Mouse (Mus musculus) limb, embryonic 11.5 days (tissue): ENCODE data around the gene Ubl3. TPM values are rescaled to one million over a fixed set of nuclear protein-coding genes. Genes with fewer than 3 reads are reported as not detected.

Source experiments
- ATAC-seq: fragments of 200-750 bp; cut with Nextera tagmentation; 2 replicates; pipeline ENCODE4 v1.8.0; 2017; ENCODE audit warnings: low read depth; ENCODE audit not compliant: insufficient number of reproducible peaks, low FRiP score, low TSS enrichment
- DNase-seq: peaks from one replicate; pipeline ENCODE4 v3.0.0-alpha.2; 2015; ENCODE audit warnings: low spot score
- H3K27ac ChIP-seq: fragments of 300-500 bp; sonication (generic); replicated peaks from 2 replicates; pipeline ENCODE4 v1.5.1; 2014; ENCODE audit warnings: low read depth, mild to moderate bottlenecking, low read length
- H3K27me3 ChIP-seq: fragments of 300-500 bp; sonication (generic); 2 replicates; pipeline ENCODE4 v1.6.1; 2014; ENCODE audit warnings: mild to moderate bottlenecking, low read length, mixed read lengths; ENCODE audit not compliant: control insufficient read depth, insufficient read depth
- H3K36me3 ChIP-seq: fragments of 300-500 bp; sonication (generic); 2 replicates; pipeline ENCODE4 v1.6.1; 2014; ENCODE audit warnings: mild to moderate bottlenecking, low read length, moderate library complexity, mixed read lengths; ENCODE audit not compliant: control insufficient read depth, insufficient read depth
- H3K4me1 ChIP-seq: fragments of 300-500 bp; sonication (generic); 2 replicates; pipeline ENCODE4 v1.6.1; 2014; ENCODE audit warnings: low read length, mixed read lengths; ENCODE audit not compliant: control insufficient read depth, insufficient read depth
- H3K4me2 ChIP-seq: fragments of 300-500 bp; sonication (generic); 2 replicates; pipeline ENCODE4 v1.6.1; 2014; ENCODE audit warnings: low read depth, mild to moderate bottlenecking, moderate library complexity; ENCODE audit not compliant: severe bottlenecking
- H3K4me3 ChIP-seq: fragments of 300-500 bp; sonication (generic); 2 replicates; pipeline ENCODE4 v1.5.1; 2014; ENCODE audit warnings: low read depth, low read length
- H3K9ac ChIP-seq: fragments of 300-500 bp; sonication (generic); 2 replicates; pipeline ENCODE4 v1.6.1; 2014; ENCODE audit warnings: mild to moderate bottlenecking, low read length
- H3K9me3 ChIP-seq: fragments of 300-500 bp; sonication (generic); 2 replicates; pipeline ENCODE4 v1.6.1; 2016; ENCODE audit warnings: low read length; ENCODE audit not compliant: control insufficient read depth
- WGBS: fragments of 180-500 bp; shearing (Covaris S2); extraction: QIAGEN DNeasy Blood & Tissue Kit; methylation state at CpG from one replicate; pipeline ENCODE4 v1.1.7; 2014; 5-methylcytosine and 5-hydroxymethylcytosine counted together
- polyA plus RNA-seq: library from polyadenylated mRNA; unstranded; fragments of >200 nt; fragmentation: Nextera tagmentation; extraction: Ambion mirVana; gene quantifications from 2 replicates; pipeline ENCODE4 v1.2.1, GENCODE M21; 2014

Ubl3 gene
- polyA plus RNA-seq, 1 experiment from 2014 or later, result 50.6 TPM

GRCm38 (mm10) chr5:148534644-148535043 is 17.9 kb downstream of the Ubl3 start:
- Histone ChIP-seq H3K27ac (no peak overlapping the region), H3K27me3 (no peaks in the 10 kb centered on the region), H3K9ac (no peak overlapping the region), H3K9me3 (no peaks in the 10 kb centered on the region), H3K4me3 (no peak overlapping the region), H3K4me2 (no peak overlapping the region), H3K4me1 (no peaks in the 10 kb centered on the region), H3K36me3 (no peaks in the 10 kb centered on the region)
- DNase-seq, result no peak
- WGBS, result 92% methylated on average over 3 of the region's 3 CpGs
- ATAC-seq, result no peak

GRCm38 (mm10) chr5:148533924-148534323 is 18.7 kb downstream of the Ubl3 start:
- H3K4me3 ChIP-seq, result no peak overlapping the region
- H3K27me3 ChIP-seq, result no peaks in the 10 kb centered on the region
- H3K36me3 ChIP-seq, result no peaks in the 10 kb centered on the region
- ATAC-seq, result no peak
- H3K4me1 ChIP-seq, result no peaks in the 10 kb centered on the region
- 97% methylated on average over 2 of the region's 2 CpGs for WGBS
- H3K4me2 ChIP-seq, result no peak overlapping the region
- no peak overlapping the region for H3K9ac ChIP-seq
- H3K27ac ChIP-seq, result no peak overlapping the region
- DNase-seq, result no peak
- H3K9me3 ChIP-seq, result no peaks in the 10 kb centered on the region

- no peak overlapping the region for H3K4me2 ChIP-seq
- 40% methylated on average over 5 of the region's 5 CpGs for WGBS
- H3K9ac ChIP-seq, result no peak overlapping the region
- H3K4me3 ChIP-seq, result no peak overlapping the region
- no peak for DNase-seq
- ATAC-seq, result no peak
- no peaks in the 10 kb centered on the region for H3K9me3 ChIP-seq
- no peaks in the 10 kb centered on the region for H3K27me3 ChIP-seq
- H3K4me1 ChIP-seq, result no peaks in the 10 kb centered on the region
- H3K36me3 ChIP-seq, result no peaks in the 10 kb centered on the region
- no peak overlapping the region for H3K27ac ChIP-seq
Measured at GRCm38 (mm10) chr5:148532201-148532600, 20.4 kb downstream of the Ubl3 start.

- Histone ChIP-seq H3K4me2 (no peak overlapping the region), H3K27ac (no peak overlapping the region), H3K27me3 (no peaks in the 10 kb centered on the region), H3K9me3 (no peaks in the 10 kb centered on the region), H3K36me3 (no peaks in the 10 kb centered on the region), H3K4me1 (no peaks in the 10 kb centered on the region; the same call in 1 of the 2 replicates), H3K9ac (no peak overlapping the region), H3K4me3 (no peak overlapping the region)
- DNase-seq (no peak), ATAC-seq (no peak)
- WGBS, result 28% methylated on average over 6 of the region's 6 CpGs
Measured at GRCm38 (mm10) chr5:148527632-148528031, 25.0 kb downstream of the Ubl3 start.

GRCm38 (mm10) chr5:148526631-148527030 is 26.0 kb downstream of the Ubl3 start:
- H3K4me2 ChIP-seq, result no peak overlapping the region
- no peak overlapping the region for H3K4me3 ChIP-seq
- no peaks in the 10 kb centered on the region; the same call in 1 of the 2 replicates for H3K4me1 ChIP-seq
- H3K9me3 ChIP-seq, result no peaks in the 10 kb centered on the region
- no peak overlapping the region for H3K9ac ChIP-seq
- H3K27me3 ChIP-seq, result no peaks in the 10 kb centered on the region
- H3K36me3 ChIP-seq, result no peaks in the 10 kb centered on the region
- 67% methylated on average over 8 of the region's 8 CpGs for WGBS
- DNase-seq (no peak), ATAC-seq (no peak)
- H3K27ac ChIP-seq, result no peak overlapping the region

DNA sequence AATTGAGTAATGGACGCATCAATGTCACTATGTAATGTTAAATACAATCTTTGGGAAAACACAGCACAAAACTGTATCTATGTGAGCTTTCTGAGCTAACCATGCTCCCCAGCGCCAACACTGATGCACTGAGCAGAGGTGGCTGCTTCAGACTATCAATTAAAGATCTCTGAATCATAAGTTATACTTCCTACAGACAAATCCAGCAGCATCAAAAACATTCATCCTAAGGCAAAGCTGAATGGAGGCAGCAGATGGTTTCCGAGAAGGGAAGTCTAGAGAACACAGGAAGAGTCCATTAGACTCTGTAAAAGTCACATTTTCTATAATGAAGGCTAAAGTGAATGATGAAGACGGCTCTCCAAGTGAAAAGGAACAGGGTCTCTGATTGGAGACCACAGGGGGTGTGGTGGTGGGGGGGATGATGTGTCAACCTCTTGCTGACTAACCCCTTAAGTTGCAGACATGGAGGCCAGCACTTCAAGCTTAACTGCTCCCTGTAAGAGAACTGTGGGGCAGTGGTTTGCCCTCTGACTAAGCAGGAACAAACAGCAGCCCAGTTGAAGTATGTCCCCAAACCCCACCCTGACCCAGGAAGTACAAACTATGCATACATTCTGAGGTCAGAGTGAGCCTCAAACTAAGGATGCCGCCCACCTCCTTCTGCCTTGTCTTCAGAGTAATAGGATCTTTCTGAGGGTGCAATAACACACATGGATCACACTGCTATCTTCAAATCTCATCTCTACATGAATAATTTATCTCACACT is 29.2 kb downstream of the Ubl3 start:
- DNase-seq, result no peak
- WGBS, result 74% methylated on average over 5 of the region's 5 CpGs
- H3K27me3 ChIP-seq, result no peaks in the 10 kb centered on the region

DNA sequence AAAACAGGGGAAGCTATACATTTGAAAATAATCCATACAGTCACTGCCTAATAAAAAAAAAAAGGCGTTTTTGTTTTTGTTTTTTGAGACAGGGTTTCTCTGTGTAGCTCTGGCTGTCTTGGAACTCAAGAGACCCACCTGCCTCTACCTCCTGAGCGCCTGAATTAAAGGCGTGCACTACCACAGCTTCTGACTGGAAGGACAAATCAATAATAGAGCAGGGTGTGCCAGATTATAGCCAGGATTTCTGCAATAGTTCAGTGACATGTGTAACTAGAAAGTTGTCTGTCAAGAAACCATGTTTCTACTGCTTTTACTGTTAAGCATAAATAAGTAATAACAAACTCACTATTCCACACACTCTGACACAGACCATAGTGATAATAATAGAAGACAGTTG is 30.2 kb downstream of the Ubl3 start:
- H3K36me3 ChIP-seq, result no peaks in the 10 kb centered on the region
- H3K4me2 ChIP-seq, result no peak overlapping the region
- H3K9ac ChIP-seq, result no peak overlapping the region
- ATAC-seq (no peak), DNase-seq (no peak)
- no peaks in the 10 kb centered on the region for H3K27me3 ChIP-seq
- WGBS, result 83% methylated on average over 3 of the region's 3 CpGs
- no peak overlapping the region for H3K27ac ChIP-seq
- H3K9me3 ChIP-seq, result no peaks in the 10 kb centered on the region
- no peak overlapping the region for H3K4me3 ChIP-seq
- no peaks in the 10 kb centered on the region; the same call in 1 of the 2 replicates for H3K4me1 ChIP-seq

More for the DNA sequence above, 29.2 kb downstream of the Ubl3 start:
- ATAC-seq, result no peak
- no peak overlapping the region for H3K4me3 ChIP-seq
- no peaks in the 10 kb centered on the region for H3K36me3 ChIP-seq
- no peak overlapping the region for H3K4me2 ChIP-seq
- H3K9ac ChIP-seq, result no peak overlapping the region
- H3K27ac ChIP-seq, result no peak overlapping the region
- no peaks in the 10 kb centered on the region for H3K9me3 ChIP-seq
- no peaks in the 10 kb centered on the region; the same call in 1 of the 2 replicates for H3K4me1 ChIP-seq

- H3K27me3 ChIP-seq, result no peaks in the 10 kb centered on the region
- H3K4me2 ChIP-seq, result no peak overlapping the region
- H3K27ac ChIP-seq, result no peak overlapping the region
- no peak overlapping the region for H3K4me3 ChIP-seq
- H3K4me1 ChIP-seq, result no peaks in the 10 kb centered on the region
- no peak for DNase-seq
- H3K9ac ChIP-seq, result no peak overlapping the region
- H3K36me3 ChIP-seq, result no peaks in the 10 kb centered on the region
- no peaks in the 10 kb centered on the region for H3K9me3 ChIP-seq
- ATAC-seq, result no peak
- WGBS, result 76% methylated on average over 4 of the region's 4 CpGs
Measured at GRCm38 (mm10) chr5:148517445-148517844, 35.1 kb downstream of the Ubl3 start.
